Mouse (Mus musculus) MEL (cell line): ENCODE results near the gene Ccdc137. TPM values are rescaled to one million over a fixed set of nuclear protein-coding genes. Genes with fewer than 3 reads are reported as not detected.

ENCODE experiments used
- DNase-seq: peaks from one replicate; pipeline ENCODE4 v3.0.0; 2011; ENCODE audit warnings: low read depth, low spot score
- H3K27ac ChIP-seq: 2 replicates; pipeline ENCODE4 v1.5.1; 2012; ENCODE audit warnings: low read depth, mild to moderate bottlenecking, control low read depth, low read length, moderate library complexity; ENCODE audit not compliant: control insufficient read depth
- H3K27me3 ChIP-seq, 2 experiments: fragments of 150-350 bp in 1 of 2; sonication (generic) in 1 of 2; 2 replicates each; pipeline ENCODE4 v1.6.1; 2012; ENCODE audit warnings: low read length in 2 of 2, mild to moderate bottlenecking in 2 of 2, improper control_type of control experiment in 1 of 2, moderate library complexity in 1 of 2; ENCODE audit not compliant: insufficient read depth in 2 of 2, control insufficient read depth in 1 of 2
- H3K36me3 ChIP-seq, 2 experiments: 2 replicates each; pipeline ENCODE4 v1.6.1; 2012 to 2014; ENCODE audit warnings: low read length in 2 of 2, improper control_type of control experiment in 1 of 2, inconsistent platforms in 1 of 2, mild to moderate bottlenecking in 1 of 2; ENCODE audit not compliant: insufficient read depth in 2 of 2, control insufficient read depth in 1 of 2
- H3K4me1 ChIP-seq, 2 experiments: fragments of 150-350 bp in 1 of 2; sonication (generic) in 1 of 2; 2 replicates each; pipeline ENCODE4 v1.6.1; 2012; ENCODE audit warnings: low read length in 2 of 2, improper control_type of control experiment in 1 of 2, mild to moderate bottlenecking in 1 of 2; ENCODE audit not compliant: insufficient read depth in 2 of 2, control insufficient read depth in 1 of 2
- H3K4me3 ChIP-seq, 2 experiments: fragments of 150-350 bp in 1 of 2; sonication (generic) in 1 of 2; 2 replicates each; pipeline ENCODE4 v1.5.1; 2012; ENCODE audit warnings: low read depth in 2 of 2, low read length in 2 of 2, mild to moderate bottlenecking in 2 of 2, moderate library complexity in 2 of 2, control low read depth in 1 of 2, improper control_type of control experiment in 1 of 2; ENCODE audit not compliant: control insufficient read depth in 1 of 2, insufficient read depth in 1 of 2
- H3K79me2 ChIP-seq: 2 replicates; pipeline ENCODE4 v1.6.1; 2012; ENCODE audit warnings: mild to moderate bottlenecking, low read length, moderate library complexity; ENCODE audit not compliant: control insufficient read depth, poor library complexity, insufficient read depth
- H3K9ac ChIP-seq: 2 replicates; pipeline ENCODE4 v1.6.1; 2012; ENCODE audit warnings: low read depth, mild to moderate bottlenecking, control low read depth, low read length, moderate library complexity; ENCODE audit not compliant: control insufficient read depth, poor library complexity, severe bottlenecking
- H3K9me3 ChIP-seq: fragments of 150-350 bp; sonication (generic); replicated peaks from 2 replicates; pipeline ENCODE4 v1.6.1; 2012; ENCODE audit warnings: mild to moderate bottlenecking, low read length, improper control_type of control experiment, moderate library complexity; ENCODE audit not compliant: insufficient read depth
- CTCF ChIP-seq, 3 experiments: IDR thresholded peaks in 2 of 3; conservative IDR thresholded peaks in 1 of 3; 2 replicates each; pipeline ENCODE4 v1.5.1; 2011 to 2012; ENCODE audit warnings: low read length in 3 of 3, low read depth in 2 of 3, mild to moderate bottlenecking in 2 of 3, improper control_type of control experiment in 1 of 3, inconsistent platforms in 1 of 3, mixed read lengths in 1 of 3, moderate library complexity in 1 of 3; ENCODE audit not compliant: control insufficient read depth in 1 of 3, insufficient read depth in 1 of 3, poor library complexity in 1 of 3, severe bottlenecking in 1 of 3
- GATA1 ChIP-seq: IDR thresholded peaks from 2 replicates; pipeline ENCODE4 v1.6.1; 2011; ENCODE audit warnings: low read depth, low read length, improper control_type of control experiment
- HCFC1 ChIP-seq: IDR thresholded peaks from 2 replicates; pipeline ENCODE4 v1.6.1; 2012; ENCODE audit warnings: low read depth, mild to moderate bottlenecking, inconsistent platforms, low read length, improper control_type of control experiment, moderate library complexity
- MYB ChIP-seq: IDR thresholded peaks from 2 replicates; pipeline ENCODE4 v1.6.1; 2011; ENCODE audit warnings: mild to moderate bottlenecking, low read depth, low read length, improper control_type of control experiment
- POLR2A ChIP-seq, 2 experiments: IDR thresholded peaks; 2 replicates each; pipeline ENCODE4 v1.6.1; 2011 to 2012; ENCODE audit warnings: low read length in 2 of 2, mild to moderate bottlenecking in 2 of 2, control low read depth in 1 of 2, improper control_type of control experiment in 1 of 2, low read depth in 1 of 2, moderate library complexity in 1 of 2; ENCODE audit not compliant: control insufficient read depth in 1 of 2, insufficient read depth in 1 of 2, poor library complexity in 1 of 2
- POLR2AphosphoS2 ChIP-seq: IDR thresholded peaks from 2 replicates; pipeline ENCODE4 v1.6.1; 2011; ENCODE audit warnings: low read length, improper control_type of control experiment
- RAD21 ChIP-seq: IDR thresholded peaks from 2 replicates; pipeline ENCODE4 v1.6.1; 2011; ENCODE audit warnings: mild to moderate bottlenecking, low read depth, low read length, improper control_type of control experiment
- SIN3A ChIP-seq: IDR thresholded peaks from 2 replicates; pipeline ENCODE4 v1.6.1; 2012; ENCODE audit warnings: low read length, improper control_type of control experiment, inconsistent platforms
- SMC3 ChIP-seq: IDR thresholded peaks from 2 replicates; pipeline ENCODE4 v1.6.1; 2011; ENCODE audit warnings: low read depth, low read length, improper control_type of control experiment
- TAL1 ChIP-seq: IDR thresholded peaks from 2 replicates; pipeline ENCODE4 v1.6.1; 2012; ENCODE audit warnings: mild to moderate bottlenecking, inconsistent platforms, low read length, moderate library complexity, mixed read lengths
- TBP ChIP-seq: IDR thresholded peaks from 2 replicates; pipeline ENCODE4 v1.8.0; 2011; ENCODE audit warnings: low read depth, low read length, improper control_type of control experiment
- TCF12 ChIP-seq: IDR thresholded peaks from 2 replicates; pipeline ENCODE4 v1.6.1; 2014; ENCODE audit warnings: low read depth, mild to moderate bottlenecking, inconsistent platforms, low read length, improper control_type of control experiment, moderate library complexity
- USF1 ChIP-seq: IDR thresholded peaks from 2 replicates; pipeline ENCODE4 v1.6.1; 2014; ENCODE audit warnings: low read depth, mild to moderate bottlenecking, inconsistent platforms, low read length, improper control_type of control experiment, moderate library complexity
- ZC3H11A ChIP-seq: IDR thresholded peaks from 2 replicates; pipeline ENCODE4 v1.6.1; 2012; ENCODE audit warnings: low read depth, mild to moderate bottlenecking, inconsistent platforms, low read length, improper control_type of control experiment
- ZMIZ1 ChIP-seq: IDR thresholded peaks from 2 replicates; pipeline ENCODE4 v1.6.1; 2012; ENCODE audit warnings: low read depth, mild to moderate bottlenecking, inconsistent platforms, low read length, improper control_type of control experiment, moderate library complexity
- polyA plus RNA-seq, 2 experiments: library from polyadenylated mRNA; stranded (reverse) in 1 of 2; unstranded in 1 of 2; fragments of >175 nt in 1 of 2; fragments of >200 nt in 1 of 2; gene quantifications; 2 replicates each; pipeline versions ENCODE4 v1.2.1 to v1.2.4; 2012; ENCODE audit warnings: low replicate concordance in 2 of 2, low read depth in 1 of 2; ENCODE audit not compliant: insufficient read length in 2 of 2, insufficient read depth in 1 of 2, missing spikeins in 1 of 2
- total RNA-seq: library from RNA; depleted of rRNA; stranded (reverse); fragments of 300-350 nt; gene quantifications from 2 replicates; pipeline ENCODE4 v1.2.3, GENCODE M21; 2012

The Ccdc137 gene
- total and polyA plus RNA-seq, 3 experiments, result 104 to 116 TPM; not detected in 1

DNA sequence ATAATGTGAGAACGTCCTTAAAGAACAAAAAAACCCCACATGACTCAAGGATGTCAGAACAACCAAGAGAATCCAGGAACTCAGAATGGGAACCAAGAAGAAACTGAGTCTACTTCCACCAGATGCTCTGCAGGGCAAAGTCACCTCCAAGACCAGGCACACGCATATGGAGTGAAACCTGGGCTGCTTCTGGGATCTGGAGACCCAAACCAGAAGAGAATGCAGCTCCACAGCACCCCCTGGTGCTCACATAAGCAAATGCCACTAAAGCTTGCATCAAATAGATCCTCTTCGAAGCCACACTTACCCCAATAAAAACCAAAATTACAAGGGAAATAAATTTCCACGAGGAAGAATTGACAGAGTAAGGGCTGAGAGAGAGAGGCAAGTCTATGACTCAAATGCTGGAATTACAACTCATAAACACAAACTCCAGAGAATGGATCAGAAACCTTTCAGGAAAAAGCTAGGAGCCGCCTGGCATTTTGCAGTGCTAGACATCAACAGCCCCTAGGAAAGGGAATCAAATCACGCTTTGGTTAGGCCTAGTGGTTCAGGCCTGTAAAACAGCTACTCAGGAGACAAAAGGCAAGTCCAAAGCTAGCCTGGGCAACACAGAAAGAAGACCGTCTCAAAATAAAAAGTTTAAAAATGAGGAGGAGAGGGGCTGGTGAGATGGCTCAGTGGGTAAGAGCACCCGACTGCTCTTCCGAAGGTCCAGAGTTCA lies 34.2 kb upstream of the Ccdc137 start:
- no peaks in the 10 kb centered on the region for H3K4me1 ChIP-seq
- H3K79me2 ChIP-seq, result peaks cover 9% of the 10 kb centered on the region; the same call in 1 of the 2 replicates
- H3K36me3 ChIP-seq, result peaks cover 0 to 68% of the 10 kb centered on the region in 2 experiments; a peak in 2 of 4 replicates
- DNase-seq, result peak; percentile 82
- H3K9me3 ChIP-seq, result no peaks in the 10 kb centered on the region
- H3K4me3 ChIP-seq, result no peak overlapping the region
- H3K27me3 ChIP-seq, result no peaks in the 10 kb centered on the region
- no peak for TF ChIP-seq TAL1
- peak; percentile 79 to 93 (median 82) for TF ChIP-seq CTCF (IDR thresholded peaks at IDR 0.05 in 2 of 3, conservative IDR thresholded peaks at IDR 0.05 in 1 of 3; ENCODE audit: control insufficient read depth in 1 of 3, insufficient read depth in 1 of 3, low read depth in 2 of 3, low read length in 3 of 3, poor library complexity in 1 of 3, severe bottlenecking in 1 of 3)
- TF ChIP-seq RAD21, result peak; percentile 57
- no peak for TF ChIP-seq ZMIZ1
- no peak for TF ChIP-seq HCFC1
- peak; percentile 33; the same call in 1 of the 2 replicates for TF ChIP-seq ZC3H11A
- no peak for TF ChIP-seq USF1
- no peak for TF ChIP-seq POLR2AphosphoS2
- TF ChIP-seq GATA1, result no peak
- peak; percentile 54 for TF ChIP-seq SMC3
- TF ChIP-seq SIN3A, result no peak
- TF ChIP-seq POLR2A (IDR thresholded peaks at IDR 0.05; ENCODE audit: control insufficient read depth in 1 of 2, insufficient read depth in 1 of 2, low read depth in 1 of 2, low read length in 2 of 2, poor library complexity in 1 of 2), result 0 out of 4 replicates have a peak, but pooled peaks of 1 of the 2 experiments have one; percentile 11
- H3K27ac ChIP-seq, result no peak overlapping the region
- no peak overlapping the region for H3K9ac ChIP-seq

GRCm38 (mm10) chr11:120426727-120427126 lies 31.2 kb upstream of the Ccdc137 start:
- Histone ChIP-seq H3K9ac (no peak overlapping the region), H3K27me3 (no peaks in the 10 kb centered on the region), H3K4me1 (no peaks in the 10 kb centered on the region), H3K36me3 (peaks cover 0 to 65% of the 10 kb centered on the region in 2 experiments; a peak in 2 of 4 replicates), H3K27ac (no peak overlapping the region), H3K4me3 (no peak overlapping the region), H3K9me3 (no peaks in the 10 kb centered on the region), H3K79me2 (peaks cover 11% of the 10 kb centered on the region)
- DNase-seq, result no peak
- TF ChIP-seq TBP, result no peak
- TF ChIP-seq MYB, result no peak
- peak; percentile 19; the same call in 1 of the 2 replicates for TF ChIP-seq POLR2AphosphoS2
- no peak for TF ChIP-seq TCF12
- TF ChIP-seq TAL1, result no peak
- no peak for TF ChIP-seq SIN3A
